Mouse (Mus musculus): ENCODE results near the gene R3hdm2.

- TF ChIP-seq POLR2A (IDR thresholded peaks at IDR 0.05; ENCODE audit: insufficient read depth, low read length) (no peak), CTCF (IDR thresholded peaks at IDR 0.05; ENCODE audit: low read depth, low read length) (no peak), EP300 (IDR thresholded peaks at IDR 0.05; ENCODE audit: insufficient read depth, low read depth, low read length) (no peak)
Observed at GRCm38 (mm10) chr10:127488856-127489255, 108.7 kb downstream of the R3hdm2 start.
